Mouse (Mus musculus) activated CD4-positive, CD25-positive, alpha-beta regulatory T cell, adult 9 weeks (primary cell): ENCODE measurements around the gene Slc39a5. TPM values are rescaled to one million over a fixed set of nuclear protein-coding genes. Genes with fewer than 3 reads are reported as not detected.

ENCODE experiments used
- polyA plus RNA-seq: library from polyadenylated mRNA; unstranded; fragments of 100-300 nt; shearing (Covaris generic); gene quantifications from one replicate; pipeline ENCODE4 v1.2.1, GENCODE M21; 2017

The Slc39a5 gene
- 0.13 TPM for polyA plus RNA-seq

DNA sequence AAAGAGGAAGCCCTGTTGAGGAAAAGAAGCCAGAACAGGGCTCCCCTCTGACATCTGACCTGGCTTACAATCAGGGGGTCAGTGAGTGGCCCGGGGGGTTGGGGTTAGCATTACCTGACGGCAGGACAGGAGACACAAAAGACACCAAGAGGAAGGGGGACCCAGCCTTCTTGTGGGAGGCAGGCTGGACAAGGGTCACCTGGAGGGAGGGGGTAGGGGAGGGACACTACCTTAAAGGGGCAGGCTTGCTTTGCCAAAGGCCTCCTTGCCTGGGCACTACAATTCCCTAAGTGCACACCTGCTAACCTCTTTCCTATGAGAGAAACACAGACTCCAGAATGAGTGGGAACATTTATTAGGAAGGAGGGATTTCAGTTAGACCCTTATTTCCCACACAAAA, at the start of gene Slc39a5:
Gene Slc39a5, minus strand, starts transcription at position 174 of the 400 bp plus-strand sequence.

GRCm38 (mm10) chr10:128411211-128412054, 10.4 kb upstream of the Slc39a5 start, which contains the start of the genes Nabp2 and Rnf41:
TSS of gene Nabp2 (minus strand) at chr10:128411492.
TSS of gene Rnf41 (plus strand) at chr10:128411657.

GRCm38 (mm10) chr10:128376455-128377211, 24.4 kb downstream of the Slc39a5 start, which contains the start of gene Ankrd52:
TSS of gene Ankrd52 (plus strand) at chr10:128377115.

DNA sequence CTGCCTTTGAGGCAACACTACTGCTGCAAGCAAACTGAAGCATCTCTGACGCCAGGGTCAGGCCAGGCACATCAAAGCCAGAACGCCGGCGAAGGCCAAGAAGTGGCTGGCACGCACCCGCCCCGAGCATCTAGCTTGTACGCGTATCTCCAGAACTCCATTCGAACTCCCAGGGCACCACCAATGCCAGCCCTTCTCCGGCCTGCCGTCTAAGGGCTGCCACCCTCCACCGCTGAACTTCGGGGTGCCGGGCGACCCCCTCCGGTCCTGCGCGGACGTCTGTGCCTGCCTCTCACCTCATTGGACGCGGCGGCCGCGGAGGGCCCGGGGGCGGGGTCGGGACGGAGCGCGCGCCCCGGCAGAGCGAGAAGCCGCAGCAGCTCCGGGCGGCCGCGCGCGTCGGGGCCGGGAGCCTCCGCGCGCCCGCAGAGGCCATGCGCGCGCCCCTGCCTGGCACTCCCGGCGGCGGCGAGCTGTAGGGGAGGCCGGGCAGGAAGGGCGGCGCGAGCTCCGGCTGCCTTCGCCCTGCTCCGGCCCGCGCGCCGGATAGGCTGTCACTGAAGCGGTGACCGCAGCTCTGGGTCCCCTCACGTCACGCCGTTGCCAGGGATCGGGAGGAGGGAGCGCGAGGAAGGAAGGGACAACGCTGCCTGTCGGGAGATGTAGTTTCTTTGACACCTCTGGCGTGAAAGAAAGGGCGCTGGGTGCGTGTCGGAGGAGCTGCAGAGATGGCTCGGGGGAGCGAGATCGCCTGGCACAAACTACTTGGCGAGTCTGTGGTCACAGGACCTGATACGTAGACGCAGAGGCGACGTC, 32.4 kb downstream of the Slc39a5 start, which contains the start of gene Coq10a:
Gene Coq10a, minus strand, starts transcription at position 596 of the 816 bp plus-strand sequence.

Other genes with a start within 250 kb of the Slc39a5 start
- 36.9 TPM for gene Rbms2, start 220.9 kb downstream of the Slc39a5 start, polyA plus RNA-seq
- gene Gls2, start 206.8 kb downstream of the Slc39a5 start, polyA plus RNA-seq = 0.23 TPM
- gene Spryd4, start 189.4 kb downstream of the Slc39a5 start, polyA plus RNA-seq = 15.9 TPM
- not detected for gene Mip, start 175.4 kb downstream of the Slc39a5 start, polyA plus RNA-seq
- gene Timeless, start 169.2 kb downstream of the Slc39a5 start, polyA plus RNA-seq = 25.1 TPM
- not detected for gene Apon, start 147.1 kb downstream of the Slc39a5 start, polyA plus RNA-seq
- not detected for gene Apof, start 132.6 kb downstream of the Slc39a5 start, polyA plus RNA-seq
- 100 TPM for gene Stat2, start 130.7 kb downstream of the Slc39a5 start, polyA plus RNA-seq
- gene Il23a, start 102.5 kb downstream of the Slc39a5 start, polyA plus RNA-seq = not detected
- 45.1 TPM for gene Pan2, start 97.9 kb downstream of the Slc39a5 start, polyA plus RNA-seq
- 156 TPM for gene Cnpy2, start 78.8 kb downstream of the Slc39a5 start, polyA plus RNA-seq
- 181 TPM for gene Cs, start 63.5 kb downstream of the Slc39a5 start, polyA plus RNA-seq
- 12.2 TPM for gene Coq10a, start 32.2 kb downstream of the Slc39a5 start, polyA plus RNA-seq
- gene Ankrd52, start 24.1 kb downstream of the Slc39a5 start, polyA plus RNA-seq = 2.6 TPM
- 128 TPM for gene Nabp2, start 10.3 kb upstream of the Slc39a5 start, polyA plus RNA-seq
- gene Rnf41, start 10.4 kb upstream of the Slc39a5 start, polyA plus RNA-seq = 47.8 TPM
- 131 TPM for gene Smarcc2, start 58.0 kb upstream of the Slc39a5 start, polyA plus RNA-seq
- gene Myl6, start 92.9 kb upstream of the Slc39a5 start, polyA plus RNA-seq = 1,659 TPM
- 3.1 TPM for gene Myl6b, start 97.5 kb upstream of the Slc39a5 start, polyA plus RNA-seq
- gene Esyt1, start 124.6 kb upstream of the Slc39a5 start, polyA plus RNA-seq = 182 TPM
- gene Zc3h10, start 146.5 kb upstream of the Slc39a5 start, polyA plus RNA-seq = 26.0 TPM
- 3,120 TPM for gene Rpl41, start 148.1 kb upstream of the Slc39a5 start, polyA plus RNA-seq
- 35.9 TPM for gene Pa2g4, start 164.8 kb upstream of the Slc39a5 start, polyA plus RNA-seq
- gene Erbb3, start 188.4 kb upstream of the Slc39a5 start, polyA plus RNA-seq = 11.3 TPM
- gene Rps26, start 225.5 kb upstream of the Slc39a5 start, polyA plus RNA-seq = 829 TPM
- gene Ikzf4, start 244.8 kb upstream of the Slc39a5 start, polyA plus RNA-seq = 148 TPM